Mouse (Mus musculus): Measurements from ENCODE around the gene St6galnac1.

GRCm38 (mm10) chr11:116807116-116807515, 31.8 kb upstream of the St6galnac1 start:
- no peak for TF ChIP-seq EP300 (IDR thresholded peaks at IDR 0.05; ENCODE audit: low read depth)
- TF ChIP-seq CTCF (IDR thresholded peaks at IDR 0.05; ENCODE audit: low read depth): no peak

Measured in liver, embryonic 14.5 days (tissue).